Mouse (Mus musculus) megakaryocyte, embryonic 14.5 days (primary cell): ENCODE measurements around the gene Ribc2.

Experiments
- FLI1 ChIP-seq: IDR thresholded peaks from 2 replicates; pipeline ENCODE4 v1.6.1; 2012; ENCODE audit warnings: low read length, inconsistent platforms, mixed read lengths
- GATA1 ChIP-seq: IDR thresholded peaks from 3 replicates; pipeline ENCODE4 v1.6.1; 2012; ENCODE audit warnings: mixed read lengths, low read length, inconsistent platforms, borderline replicate concordance

DNA sequence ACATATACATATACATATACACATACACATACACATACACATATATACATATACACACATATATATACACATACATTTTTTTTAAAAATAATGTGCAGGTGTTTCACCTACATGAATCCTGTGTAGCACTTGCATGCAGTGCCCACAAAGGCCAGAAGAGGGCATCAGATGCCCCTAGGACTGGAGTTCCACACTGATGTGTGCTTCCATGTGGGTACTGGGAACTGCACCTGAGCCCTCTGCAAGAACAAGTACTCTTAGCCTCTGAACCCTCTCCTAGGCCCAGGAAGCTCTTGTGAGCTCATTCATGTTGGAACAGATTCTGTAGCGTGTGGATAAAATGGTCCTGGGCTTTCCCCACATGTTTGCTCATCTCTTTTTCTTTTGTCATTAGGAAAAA, 11.9 kb downstream of the Ribc2 start:
- no peak for TF ChIP-seq GATA1
- no peak for TF ChIP-seq FLI1
